Mouse (Mus musculus) ES-E14 (cell line): ENCODE results near the gene Gm33543. TPM values are rescaled to one million over a fixed set of nuclear protein-coding genes. Genes with fewer than 3 reads are reported as not detected.

Experiments
- DNase-seq: peaks from one replicate; pipeline ENCODE4 v3.0.0-alpha.2; 2013; ENCODE audit warnings: low read depth, low spot score
- H3K27ac ChIP-seq: 2 replicates; pipeline ENCODE4 v1.5.1; 2012; ENCODE audit warnings: low read depth, mild to moderate bottlenecking, low read length, moderate library complexity, mixed read lengths; ENCODE audit not compliant: poor library complexity, insufficient read depth, severe bottlenecking
- H3K36me3 ChIP-seq: 2 replicates; pipeline ENCODE4 v1.6.1; 2012; ENCODE audit warnings: mild to moderate bottlenecking, low read length, moderate library complexity, mixed read lengths; ENCODE audit not compliant: control insufficient read depth, poor library complexity, insufficient read depth, severe bottlenecking
- H3K4me1 ChIP-seq, 2 experiments: fragments of 150-350 bp in 1 of 2; sonication (generic) in 1 of 2; 2 replicates each; pipeline ENCODE4 v1.6.1; 2012; ENCODE audit warnings: low read length in 2 of 2, mild to moderate bottlenecking in 1 of 2, mixed read lengths in 1 of 2; ENCODE audit not compliant: control insufficient read depth in 2 of 2, insufficient read depth in 2 of 2, poor library complexity in 1 of 2
- H3K4me3 ChIP-seq, 2 experiments: fragments of 150-350 bp in 1 of 2; sonication (generic) in 1 of 2; 2 replicates each; pipeline ENCODE4 v1.5.1; 2012; ENCODE audit warnings: low read length in 2 of 2, low read depth in 1 of 2, mild to moderate bottlenecking in 1 of 2, mixed read lengths in 1 of 2; ENCODE audit not compliant: insufficient read depth in 1 of 2, poor library complexity in 1 of 2, severe bottlenecking in 1 of 2
- H3K9ac ChIP-seq: 2 replicates; pipeline ENCODE4 v1.6.1; 2012; ENCODE audit warnings: low read depth, mild to moderate bottlenecking, low read length, mixed read lengths; ENCODE audit not compliant: poor library complexity, insufficient read depth, severe bottlenecking
- H3K9me3 ChIP-seq: fragments of 150-350 bp; sonication (generic); 2 replicates; pipeline ENCODE4 v1.6.1; 2012; ENCODE audit warnings: low read depth, mild to moderate bottlenecking, low read length; ENCODE audit not compliant: control insufficient read depth, insufficient read depth
- CHD2 ChIP-seq: IDR thresholded peaks from 2 replicates; pipeline ENCODE4 v1.6.1; 2014; ENCODE audit warnings: mild to moderate bottlenecking, low read depth, low read length, inconsistent platforms
- HCFC1 ChIP-seq: IDR thresholded peaks from 2 replicates; pipeline ENCODE4 v1.6.1; 2012; ENCODE audit warnings: low read length, inconsistent platforms, borderline replicate concordance; ENCODE audit not compliant: insufficient read depth
- MAFK ChIP-seq: IDR thresholded peaks from 2 replicates; pipeline ENCODE4 v1.6.1; 2014; ENCODE audit warnings: mild to moderate bottlenecking, low read depth, low read length, inconsistent platforms; ENCODE audit not compliant: insufficient read depth
- ZC3H11A ChIP-seq: IDR thresholded peaks from 2 replicates; pipeline ENCODE4 v1.6.1; 2012; ENCODE audit warnings: low read depth, mild to moderate bottlenecking, inconsistent platforms, low read length, borderline replicate concordance
- ZNF384 ChIP-seq: IDR thresholded peaks from 2 replicates; pipeline ENCODE4 v1.6.1; 2012; ENCODE audit warnings: low read depth, low read length, inconsistent platforms
- in situ Hi-C, 2 experiments: fragments of 600-800 bp; cut with MboI; formaldehyde crosslinking; loops; one replicate each; pipeline ENCODE4 v1.15.1; 2025; ENCODE audit warnings: low sequenced_read_pairs in 2 of 2, inconsistent platforms in 1 of 2; ENCODE audit not compliant: unreplicated experiment in 2 of 2
- total RNA-seq: library from RNA; depleted of rRNA; stranded (reverse); fragments of 300-350 nt; gene quantifications from 2 replicates; pipeline ENCODE4 v1.2.3, GENCODE M21; 2012

Gm33543 gene
- total RNA-seq, 1 experiment, result not detected

GRCm38 (mm10) chr10:95811869-95812268 is 30.9 kb downstream of the Gm33543 start:
- DNase-seq, result peak; percentile 30
- Histone ChIP-seq H3K4me1 (0 out of 4 replicates have a peak, but pooled peaks cover 0 to 1% of the 10 kb centered on the region in 2 experiments), H3K9ac (no peak overlapping the region), H3K9me3 (no peaks in the 10 kb centered on the region), H3K36me3 (no peaks in the 10 kb centered on the region), H3K27ac (no peak overlapping the region), H3K4me3 (no peak overlapping the region)
- in situ Hi-C loops, result no loop called here
- TF ChIP-seq CHD2, result no peak
- no peak for TF ChIP-seq HCFC1
- no peak for TF ChIP-seq ZNF384
- no peak for TF ChIP-seq ZC3H11A

DNA sequence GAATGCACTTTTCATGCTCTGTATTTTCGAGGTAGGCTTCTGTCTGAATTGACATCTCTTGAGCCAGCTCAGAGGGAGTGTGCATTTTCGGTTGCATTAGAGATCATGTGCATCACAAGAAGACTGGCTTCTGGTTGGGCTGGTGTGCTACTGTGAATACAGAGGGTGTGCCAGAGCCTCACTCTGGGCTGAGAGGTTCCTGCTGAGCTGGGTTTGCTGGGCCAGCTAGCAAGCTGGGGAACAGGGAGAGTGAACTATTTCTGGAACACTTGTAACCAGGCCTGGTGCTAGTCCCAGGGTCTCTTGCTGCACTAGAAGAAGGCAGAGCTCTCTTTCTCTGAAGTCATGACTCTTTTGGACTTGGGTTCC is 41.3 kb downstream of the Gm33543 start:
- Histone ChIP-seq H3K9ac (no peak overlapping the region), H3K9me3 (no peaks in the 10 kb centered on the region), H3K4me1 (no peaks in the 10 kb centered on the region), H3K36me3 (no peaks in the 10 kb centered on the region), H3K4me3 (no peak overlapping the region), H3K27ac (no peak overlapping the region)
- DNase-seq, result no peak
- in situ Hi-C loops, result no loop called here
- no peak for TF ChIP-seq HCFC1
- no peak for TF ChIP-seq ZC3H11A
- TF ChIP-seq MAFK, result no peak
- TF ChIP-seq ZNF384, result no peak
- TF ChIP-seq CHD2, result no peak

- in situ Hi-C loops, result no loop called here
These were observed 41.9 kb downstream of the Gm33543 start for GRCm38 (mm10) chr10:95800693-95801442.

DNA sequence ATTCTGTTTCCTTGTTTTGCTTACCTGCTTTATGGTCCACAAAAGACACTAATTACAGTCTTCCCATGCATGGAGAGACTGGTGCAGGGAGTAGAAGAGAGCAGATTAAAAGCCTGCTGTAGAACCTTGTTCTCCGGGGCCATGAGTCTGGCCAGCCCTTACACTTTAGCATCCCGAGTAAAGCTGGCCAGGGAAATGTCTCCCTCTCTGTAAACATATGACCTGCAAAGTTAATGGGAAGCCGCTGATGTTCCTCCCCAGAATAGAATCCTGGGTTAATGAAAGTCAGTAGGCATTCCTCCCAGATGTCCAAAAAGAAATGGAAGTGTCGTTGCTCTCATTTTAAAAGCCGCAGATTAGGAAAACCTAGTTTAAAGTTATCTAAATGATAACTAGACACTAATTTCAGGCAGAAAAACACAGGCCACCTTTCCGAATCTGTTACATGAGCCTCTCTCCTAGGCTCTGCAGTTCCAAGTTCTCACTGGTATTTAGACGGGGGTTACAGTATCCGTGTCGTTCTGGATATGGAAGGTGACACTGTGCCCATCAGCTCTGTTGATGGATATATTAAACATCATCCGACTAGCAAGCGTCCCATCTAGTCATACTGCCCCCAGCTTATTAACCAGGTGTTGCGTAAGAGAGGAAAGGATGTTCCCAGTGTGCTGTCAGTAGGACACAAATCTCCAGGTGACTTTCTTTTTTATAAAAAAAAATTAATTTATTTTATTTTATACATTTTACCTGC is 44.9 kb downstream of the Gm33543 start:
- Histone ChIP-seq H3K9me3 (no peaks in the 10 kb centered on the region), H3K4me1 (no peaks in the 10 kb centered on the region), H3K9ac (no peak overlapping the region), H3K4me3 (no peak overlapping the region), H3K27ac (no peak overlapping the region), H3K36me3 (no peaks in the 10 kb centered on the region)
- in situ Hi-C loops, result no loop called here
- TF ChIP-seq ZC3H11A (no peak), HCFC1 (no peak), ZNF384 (no peak), MAFK (no peak), CHD2 (no peak)
- no peak for DNase-seq

More at GRCm38 (mm10) chr10:95800693-95801442, 41.9 kb downstream of the Gm33543 start:
- TF ChIP-seq CHD2, result no peak
- no peak for TF ChIP-seq MAFK
- TF ChIP-seq HCFC1, result no peak
- no peak for TF ChIP-seq ZNF384
- no peak for TF ChIP-seq ZC3H11A
- H3K9ac ChIP-seq, result no peak overlapping the region
- no peak overlapping the region for H3K4me3 ChIP-seq
- H3K4me1 ChIP-seq, result no peaks in the 10 kb centered on the region
- DNase-seq, result no peak
- no peaks in the 10 kb centered on the region for H3K36me3 ChIP-seq
- H3K9me3 ChIP-seq, result no peaks in the 10 kb centered on the region
- H3K27ac ChIP-seq, result no peak overlapping the region
